Mouse (Mus musculus) intestine, embryonic 15.5 days (tissue): ENCODE data around the gene Tmem176b. TPM values are rescaled to one million over a fixed set of nuclear protein-coding genes. Genes with fewer than 3 reads are reported as not detected.
"Not testable (repeated sequence)": the region's sequence is repeated elsewhere in the genome, so short reads cannot be mapped to it uniquely, and the experiment has no call there.

ENCODE experiments used
- ATAC-seq: fragments of 200-750 bp; cut with Nextera tagmentation; 2 replicates; pipeline ENCODE4 v1.8.0; 2017; ENCODE audit warnings: moderate TSS enrichment, moderate library complexity
- H3K27ac ChIP-seq: fragments of 300-500 bp; sonication (generic); 2 replicates; pipeline ENCODE4 v1.5.1; 2015; ENCODE audit warnings: mild to moderate bottlenecking, inconsistent platforms
- H3K27me3 ChIP-seq: fragments of 300-500 bp; sonication (generic); replicated peaks from 2 replicates; pipeline ENCODE4 v1.6.1; 2015; ENCODE audit warnings: inconsistent platforms
- H3K36me3 ChIP-seq: fragments of 300-500 bp; sonication (generic); 2 replicates; pipeline ENCODE4 v1.6.1; 2015; ENCODE audit warnings: inconsistent platforms
- H3K4me1 ChIP-seq: fragments of 300-500 bp; sonication (generic); replicated peaks from 2 replicates; pipeline ENCODE4 v1.6.1; 2015; ENCODE audit warnings: inconsistent platforms
- H3K4me2 ChIP-seq: fragments of 300-500 bp; sonication (generic); replicated peaks from 2 replicates; pipeline ENCODE4 v1.6.1; 2015; ENCODE audit warnings: mild to moderate bottlenecking, inconsistent platforms
- H3K4me3 ChIP-seq: fragments of 300-500 bp; sonication (generic); replicated peaks from 2 replicates; pipeline ENCODE4 v1.5.1; 2015; ENCODE audit warnings: inconsistent platforms
- H3K9ac ChIP-seq: fragments of 300-500 bp; sonication (generic); 2 replicates; pipeline ENCODE4 v1.6.1; 2015; ENCODE audit warnings: inconsistent platforms
- H3K9me3 ChIP-seq: fragments of 300-500 bp; sonication (generic); 2 replicates; pipeline ENCODE4 v1.6.1; 2016; ENCODE audit warnings: inconsistent platforms
- WGBS: fragments of 180-500 bp; shearing (Covaris S2); methylation state at CpG from one replicate; pipeline ENCODE4 v1.1.7; 2015; 5-methylcytosine and 5-hydroxymethylcytosine counted together
- polyA plus RNA-seq: library from polyadenylated mRNA; unstranded; fragments of >200 nt; fragmentation: Nextera tagmentation; extraction: Ambion mirVana; gene quantifications from 2 replicates; pipeline ENCODE4 v1.2.1, GENCODE M21; 2015

Tmem176b gene
- polyA plus RNA-seq, 1 experiment from 2014 or later: 341 TPM

DNA sequence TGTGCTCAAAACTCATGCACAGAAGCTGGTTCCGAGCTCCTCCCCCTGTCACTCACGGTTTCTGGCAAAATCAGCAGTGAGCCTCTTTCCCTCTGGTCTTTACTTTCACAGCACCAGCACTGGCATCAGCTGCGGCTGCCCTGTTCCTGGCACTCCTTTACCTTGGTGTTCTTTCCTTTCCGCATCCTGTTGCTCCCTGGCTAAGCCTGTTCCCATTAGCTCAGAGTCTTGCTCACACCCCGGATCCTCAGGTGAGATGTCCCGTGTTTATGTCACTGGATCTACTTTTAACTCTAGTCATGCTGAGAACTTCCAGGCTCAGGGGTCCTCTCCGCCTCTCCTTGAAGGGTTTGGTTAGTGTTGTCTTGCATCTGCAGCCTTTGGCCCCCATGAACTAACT, 3.8 kb downstream of the Tmem176b start:
- 80% methylated on average over 7 of the region's 7 CpGs for WGBS
- Histone ChIP-seq H3K27ac (no peak overlapping the region), H3K36me3 (peaks cover 41% of the 10 kb centered on the region), H3K4me3 (no peak overlapping the region), H3K4me2 (no peak overlapping the region), H3K9ac (no peak overlapping the region), H3K27me3 (no peaks in the 10 kb centered on the region), H3K9me3 (no peaks in the 10 kb centered on the region), H3K4me1 (peaks cover 26% of the 10 kb centered on the region)
- no peak for ATAC-seq

DNA sequence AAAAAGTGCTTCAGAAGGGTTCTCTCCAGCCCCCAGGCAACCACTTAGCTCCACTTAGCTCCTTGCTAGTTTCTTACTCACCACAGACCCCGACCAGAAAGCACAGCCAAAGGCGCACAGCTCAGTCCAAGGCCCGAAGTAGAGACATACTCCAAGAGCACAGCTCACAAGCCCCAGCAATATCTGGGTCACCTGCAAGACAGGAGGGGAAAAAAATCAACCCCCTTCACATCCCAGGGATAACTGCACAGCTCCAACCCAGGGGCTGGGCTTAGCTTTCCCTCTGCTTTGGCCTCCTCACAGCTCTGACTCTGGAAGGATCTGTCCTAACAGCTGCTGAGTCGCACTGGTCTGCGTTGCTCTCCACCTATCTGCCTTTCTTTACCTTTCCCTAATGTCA, 5.2 kb downstream of the Tmem176b start:
- Histone ChIP-seq H3K27ac (no peak overlapping the region), H3K36me3 (peaks cover 41% of the 10 kb centered on the region), H3K4me2 (no peak overlapping the region), H3K4me3 (no peak overlapping the region), H3K9ac (no peak overlapping the region), H3K9me3 (no peaks in the 10 kb centered on the region), H3K4me1 (peaks cover 14% of the 10 kb centered on the region), H3K27me3 (no peaks in the 10 kb centered on the region)
- ATAC-seq: no peak
- 91% methylated on average over 5 of the region's 5 CpGs for WGBS

DNA sequence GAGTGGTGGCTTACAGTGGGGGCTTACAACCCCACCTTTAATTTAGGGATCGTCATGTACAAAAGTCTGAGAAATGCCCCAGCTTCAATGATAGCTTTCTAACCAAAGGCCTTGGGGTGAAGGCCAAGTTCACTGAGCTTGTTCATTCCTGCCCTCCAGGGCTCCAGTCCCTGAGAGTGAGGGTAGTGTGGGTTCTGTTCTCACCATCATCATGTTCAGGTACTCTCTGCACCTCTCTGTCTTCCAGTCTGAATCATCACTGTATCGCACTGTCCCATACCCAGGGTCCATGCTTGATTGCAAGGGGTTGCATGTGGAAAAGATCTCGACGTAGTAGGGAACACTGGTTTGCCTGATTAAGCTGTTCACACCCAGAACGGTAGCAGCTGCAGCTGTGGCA, 6.1 kb downstream of the Tmem176b start:
- Histone ChIP-seq H3K4me3 (no peak overlapping the region), H3K27me3 (no peaks in the 10 kb centered on the region), H3K36me3 (peaks cover 41% of the 10 kb centered on the region), H3K27ac (no peak overlapping the region), H3K4me1 (peaks cover 12% of the 10 kb centered on the region), H3K9me3 (no peaks in the 10 kb centered on the region), H3K9ac (no peak overlapping the region), H3K4me2 (no peak overlapping the region)
- 83% methylated on average over 5 of the region's 5 CpGs for WGBS
- no peak for ATAC-seq

DNA sequence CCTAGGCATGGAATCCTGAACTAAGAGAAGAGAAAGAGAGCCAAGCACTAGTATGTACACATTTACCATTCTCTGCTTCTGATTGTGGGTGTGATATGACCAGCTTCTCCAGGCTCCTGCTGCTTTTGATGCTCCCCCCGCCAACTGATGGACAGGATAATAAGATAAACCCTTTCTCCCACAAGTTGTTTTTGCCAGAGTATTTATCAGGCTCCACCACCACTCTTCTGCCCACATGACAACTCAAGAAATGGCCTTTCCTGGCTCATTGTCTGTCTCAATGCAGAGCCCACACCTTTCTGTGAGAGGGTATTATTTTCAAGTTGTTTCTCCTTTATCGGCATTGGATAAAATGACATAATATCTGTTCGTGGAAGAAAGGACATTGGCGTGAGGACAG, 7.8 kb downstream of the Tmem176b start:
- Histone ChIP-seq H3K9me3 (no peaks in the 10 kb centered on the region), H3K4me1 (peaks cover 7% of the 10 kb centered on the region), H3K9ac (no peak overlapping the region), H3K27me3 (no peaks in the 10 kb centered on the region), H3K4me3 (no peak overlapping the region), H3K27ac (no peak overlapping the region), H3K4me2 (no peak overlapping the region), H3K36me3 (peaks cover 41% of the 10 kb centered on the region)
- ATAC-seq: no peak
- 90% methylated on average over 4 of the region's 4 CpGs for WGBS

DNA sequence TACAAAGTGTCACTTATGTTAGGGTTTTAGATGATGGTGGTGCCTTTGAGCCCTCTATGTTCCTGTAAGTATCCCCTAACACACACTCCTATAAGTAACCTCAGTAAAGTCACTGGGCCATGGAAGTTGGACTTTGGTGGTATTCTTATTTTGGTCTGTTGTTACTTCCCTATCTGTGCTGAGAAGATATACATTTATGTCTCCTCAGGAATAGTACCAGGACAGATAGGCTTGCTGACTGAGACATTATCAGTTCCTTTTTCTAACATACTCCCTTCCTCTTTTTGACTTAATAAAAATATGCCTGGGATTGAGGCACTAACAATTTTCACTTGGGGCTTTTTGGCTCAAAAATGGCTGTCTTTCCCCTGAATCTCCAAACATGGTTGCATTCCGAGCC, 8.9 kb downstream of the Tmem176b start:
- no peak overlapping the region for H3K4me2 ChIP-seq
- H3K4me1 ChIP-seq: no peaks in the 10 kb centered on the region; the same call in 1 of the 2 replicates
- peaks cover 33% of the 10 kb centered on the region for H3K36me3 ChIP-seq
- WGBS: 97% methylated on average over 1 of the region's 1 CpGs
- no peaks in the 10 kb centered on the region for H3K27me3 ChIP-seq
- no peak overlapping the region for H3K4me3 ChIP-seq
- ATAC-seq: no peak
- no peak overlapping the region for H3K9ac ChIP-seq
- H3K9me3 ChIP-seq: no peaks in the 10 kb centered on the region
- H3K27ac ChIP-seq: no peak overlapping the region

DNA sequence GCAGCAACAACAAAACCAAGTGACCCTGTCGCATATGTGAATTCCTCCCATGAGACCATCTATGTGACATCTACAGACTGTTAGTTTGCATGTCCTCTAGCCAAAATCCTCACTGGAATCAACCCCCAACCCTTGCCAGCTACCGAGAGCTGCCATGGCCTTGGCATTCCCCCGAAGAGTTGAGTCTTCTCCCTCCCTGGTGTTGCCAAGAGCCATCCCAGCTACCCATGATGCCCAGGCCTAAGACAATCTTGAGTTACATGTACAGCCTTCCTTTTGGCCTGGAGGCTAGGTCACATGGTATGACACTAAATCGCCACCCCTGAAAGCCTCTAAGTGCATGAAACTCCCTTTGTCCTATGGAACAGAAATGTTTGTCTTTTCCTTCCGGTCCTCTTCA, 10.2 kb downstream of the Tmem176b start:
- H3K9ac ChIP-seq: no peak overlapping the region
- H3K27me3 ChIP-seq: no peaks in the 10 kb centered on the region
- no peak overlapping the region for H3K4me2 ChIP-seq
- H3K36me3 ChIP-seq: peaks cover 26% of the 10 kb centered on the region
- no peak overlapping the region for H3K27ac ChIP-seq
- no peaks in the 10 kb centered on the region for H3K9me3 ChIP-seq
- no peaks in the 10 kb centered on the region; the same call in 1 of the 2 replicates for H3K4me1 ChIP-seq
- no peak overlapping the region for H3K4me3 ChIP-seq
- no peak for ATAC-seq
- WGBS: 80% methylated on average over 5 of the region's 5 CpGs

DNA sequence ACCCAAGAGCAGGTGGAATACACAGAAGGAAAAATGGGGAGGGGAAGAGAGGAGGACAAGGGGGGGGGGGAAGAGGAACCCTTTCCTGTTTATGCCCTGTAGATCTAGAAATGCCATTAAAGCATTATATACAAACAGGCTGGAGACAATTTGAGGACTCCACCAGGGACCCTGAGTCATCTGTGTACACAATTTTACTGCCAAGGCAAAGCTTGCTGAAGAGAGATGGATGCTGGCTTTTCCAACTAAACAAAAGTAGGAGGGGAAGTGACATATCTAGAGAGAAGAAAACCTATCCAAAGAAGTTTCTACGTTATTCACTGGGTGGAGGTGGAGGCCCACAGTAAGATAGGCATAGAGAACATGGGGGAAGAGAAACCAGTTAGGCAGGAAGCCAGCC, 11.1 kb downstream of the Tmem176b start:
- WGBS: 19% methylated on average over 1 of the region's 1 CpGs
- H3K4me2 ChIP-seq: no peak overlapping the region
- H3K9me3 ChIP-seq: no peaks in the 10 kb centered on the region
- peaks cover 22% of the 10 kb centered on the region for H3K36me3 ChIP-seq
- peak; percentile 44; the same call in 1 of the 2 replicates for ATAC-seq
- no peaks in the 10 kb centered on the region for H3K27me3 ChIP-seq
- H3K4me3 ChIP-seq: no peak overlapping the region
- no peak overlapping the region for H3K27ac ChIP-seq
- no peak overlapping the region for H3K9ac ChIP-seq
- peaks cover 1% of the 10 kb centered on the region; the same call in 1 of the 2 replicates for H3K4me1 ChIP-seq

DNA sequence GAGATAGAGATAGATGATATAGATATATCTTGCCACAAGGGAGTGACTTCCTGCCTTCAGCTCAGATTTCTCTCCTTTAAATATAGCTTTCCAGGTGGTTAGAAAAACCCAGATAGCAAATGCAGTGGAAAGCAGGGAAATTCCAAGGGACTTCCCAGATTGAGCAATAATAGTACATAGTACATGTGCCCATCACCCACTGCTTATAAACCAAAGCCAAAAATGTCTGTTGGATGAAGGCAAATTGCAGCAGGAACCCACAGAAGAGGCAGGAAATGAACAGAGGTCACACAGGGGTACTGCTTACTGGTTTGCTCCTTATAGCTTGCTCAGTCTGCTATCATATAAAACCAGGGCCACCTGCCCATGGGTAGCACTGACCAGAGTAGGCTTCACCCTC, 11.6 kb downstream of the Tmem176b start:
- Histone ChIP-seq H3K9ac (no peak overlapping the region), H3K9me3 (no peaks in the 10 kb centered on the region), H3K27ac (no peak overlapping the region), H3K4me1 (peaks cover 3% of the 10 kb centered on the region; the same call in 1 of the 2 replicates), H3K36me3 (peaks cover 17% of the 10 kb centered on the region), H3K4me2 (no peak overlapping the region), H3K4me3 (no peak overlapping the region), H3K27me3 (no peaks in the 10 kb centered on the region)
- no peak for ATAC-seq

DNA sequence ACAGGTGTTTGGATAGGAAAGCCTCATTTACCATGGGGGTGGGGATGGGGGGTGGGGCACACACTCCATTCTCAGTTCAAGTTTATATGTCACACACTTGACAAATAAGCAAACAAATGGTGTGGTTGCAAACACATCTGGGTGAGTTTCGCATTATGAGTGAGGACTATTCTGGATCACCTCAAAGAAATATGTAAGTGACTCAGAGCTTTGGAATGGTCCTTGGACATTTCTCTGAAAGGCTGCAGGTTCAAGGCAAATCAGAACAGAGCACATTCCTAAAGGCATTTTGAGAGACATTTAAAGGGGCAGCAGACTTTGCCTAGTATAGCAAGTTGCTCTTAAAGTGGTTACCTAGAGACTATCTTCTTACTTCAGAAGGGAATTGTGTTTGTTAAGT, 12.3 kb downstream of the Tmem176b start:
- H3K36me3 ChIP-seq: peaks cover 12% of the 10 kb centered on the region
- 42% methylated on average over 1 of the region's 1 CpGs for WGBS
- no peaks in the 10 kb centered on the region for H3K27me3 ChIP-seq
- H3K27ac ChIP-seq: no peak overlapping the region
- H3K9me3 ChIP-seq: no peaks in the 10 kb centered on the region
- no peak overlapping the region for H3K4me3 ChIP-seq
- no peak overlapping the region for H3K4me2 ChIP-seq
- no peak for ATAC-seq
- H3K4me1 ChIP-seq: peaks cover 7% of the 10 kb centered on the region
- no peak overlapping the region for H3K9ac ChIP-seq

DNA sequence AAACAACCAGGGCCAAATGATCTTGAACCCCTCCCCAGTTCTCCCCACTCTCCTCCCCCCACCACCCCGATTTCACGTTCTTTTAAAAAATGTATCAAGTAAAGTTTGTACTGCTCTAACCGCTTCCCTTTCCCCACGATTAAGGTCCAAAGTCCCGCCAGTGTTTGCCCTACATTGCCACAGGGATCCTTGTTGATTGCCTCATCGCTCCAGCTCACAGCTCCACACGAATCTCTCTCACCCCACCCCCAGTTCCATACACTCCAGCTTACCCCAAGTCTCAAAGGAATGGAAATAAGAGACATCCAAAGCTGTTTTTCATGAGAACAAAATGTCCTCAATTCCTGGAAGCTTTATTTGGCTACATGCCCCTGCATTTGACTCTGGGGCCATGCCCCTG, 16.3 kb downstream of the Tmem176b start:
- Histone ChIP-seq H3K27me3 (no peaks in the 10 kb centered on the region), H3K4me2 (0 out of 2 replicates have a peak overlapping the region, but pooled peaks have one; percentile 11), H3K27ac (no peak overlapping the region), H3K36me3 (no peaks in the 10 kb centered on the region), H3K9ac (no peak overlapping the region), H3K4me3 (no peak overlapping the region), H3K4me1 (peaks cover 12% of the 10 kb centered on the region), H3K9me3 (no peaks in the 10 kb centered on the region)
- 44% methylated on average over 7 of the region's 7 CpGs for WGBS
- peak; percentile 94 for ATAC-seq

DNA sequence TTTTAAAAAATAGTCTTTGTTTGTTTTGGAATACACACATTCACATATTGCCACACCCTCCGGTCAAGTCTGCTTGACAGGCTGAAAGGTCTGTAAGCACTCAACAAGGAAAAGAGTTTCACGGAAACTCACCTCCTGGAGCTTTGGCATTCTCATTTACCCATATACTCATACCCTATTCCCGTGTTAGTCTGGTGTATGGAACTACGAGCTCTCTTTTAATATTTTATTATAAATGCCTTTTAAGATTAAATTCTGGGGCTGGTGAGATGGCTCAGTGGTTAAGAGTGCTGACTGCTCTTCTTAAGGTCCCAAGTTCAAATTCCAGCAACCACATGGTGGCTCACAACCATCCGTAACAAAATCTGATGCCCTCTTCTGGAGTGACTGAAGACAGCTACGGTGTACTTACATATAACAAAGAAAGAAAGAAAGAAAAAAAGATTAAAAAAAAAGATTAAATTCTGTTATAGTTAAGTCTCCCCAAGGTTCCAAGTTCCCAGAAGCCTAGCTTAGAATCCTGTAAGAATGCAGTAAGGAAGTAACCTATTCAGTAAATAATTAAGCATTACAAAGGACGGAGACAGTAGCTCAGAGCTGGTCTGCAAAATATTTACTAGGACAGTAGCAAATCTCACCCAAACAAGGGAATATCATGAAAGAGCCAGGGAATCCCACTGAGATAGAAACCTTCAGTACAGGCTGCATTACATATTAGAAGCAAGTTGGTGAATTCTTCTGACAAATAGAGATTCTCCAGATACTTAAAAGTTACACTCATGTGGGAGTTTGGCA, 19.1 kb downstream of the Tmem176b start:
- H3K9ac ChIP-seq, H3K27me3 ChIP-seq, H3K36me3 ChIP-seq, H3K4me2 ChIP-seq, H3K9me3 ChIP-seq, H3K4me3 ChIP-seq, ATAC-seq, H3K27ac ChIP-seq: not testable (repeated sequence)
- H3K4me1 ChIP-seq: peaks cover 12% of the 10 kb centered on the region
- WGBS: 79% methylated on average over 7 of the region's 7 CpGs

DNA sequence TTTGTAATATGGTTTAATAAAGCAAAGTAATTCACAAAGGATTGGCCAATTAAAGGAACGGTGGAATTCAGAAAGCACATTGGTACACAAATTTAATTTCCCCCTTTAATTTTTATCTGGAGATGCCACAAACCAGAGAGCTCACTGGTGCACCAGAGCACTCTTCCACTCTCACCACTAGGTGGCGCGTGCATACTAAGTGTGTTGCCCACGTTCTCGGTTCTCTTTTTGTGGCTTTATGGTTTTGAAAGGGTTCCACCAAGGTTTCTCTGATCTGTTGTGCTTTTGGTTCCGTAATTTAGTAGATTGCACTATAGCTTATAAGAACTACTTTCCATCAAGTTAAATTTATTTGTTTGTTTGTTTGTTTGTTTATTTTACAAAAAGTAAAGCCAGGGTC, 23.5 kb downstream of the Tmem176b start:
- Histone ChIP-seq H3K36me3 (no peaks in the 10 kb centered on the region), H3K27me3 (no peaks in the 10 kb centered on the region), H3K4me3 (no peak overlapping the region), H3K9me3 (no peaks in the 10 kb centered on the region; the same call in 1 of the 2 replicates), H3K4me1 (no peaks in the 10 kb centered on the region), H3K27ac (no peak overlapping the region), H3K9ac (no peak overlapping the region), H3K4me2 (no peak overlapping the region)
- 8% methylated on average over 6 of the region's 6 CpGs for WGBS
- ATAC-seq: peak; percentile 59; the same call in 1 of the 2 replicates

DNA sequence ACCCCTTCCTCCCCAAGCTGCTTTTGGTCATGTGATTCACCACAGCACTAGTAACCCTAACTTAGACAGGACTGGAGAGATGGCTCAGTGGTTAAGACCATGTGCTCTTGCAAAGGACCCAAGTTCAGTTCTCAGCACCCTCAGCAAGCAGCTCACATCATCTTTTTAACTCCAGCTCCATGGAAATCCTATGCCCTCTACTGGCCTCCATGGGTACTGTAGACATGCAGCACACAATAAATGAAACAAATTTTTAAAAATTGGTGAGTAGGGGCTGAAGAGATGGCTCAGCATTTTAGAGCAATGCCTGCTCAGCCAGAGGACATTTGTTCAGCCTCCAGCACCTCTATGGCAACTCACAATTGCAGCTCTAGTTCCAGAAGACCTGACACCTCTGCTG, 26.3 kb downstream of the Tmem176b start:
- no peak overlapping the region for H3K4me3 ChIP-seq
- no peak overlapping the region for H3K4me2 ChIP-seq
- H3K27ac ChIP-seq: no peak overlapping the region
- ATAC-seq: no peak
- no peaks in the 10 kb centered on the region for H3K4me1 ChIP-seq
- H3K9me3 ChIP-seq: no peaks in the 10 kb centered on the region; the same call in 1 of the 2 replicates
- H3K27me3 ChIP-seq: no peaks in the 10 kb centered on the region
- no peak overlapping the region for H3K9ac ChIP-seq
- H3K36me3 ChIP-seq: no peaks in the 10 kb centered on the region
